In the genomic region with DNA sequence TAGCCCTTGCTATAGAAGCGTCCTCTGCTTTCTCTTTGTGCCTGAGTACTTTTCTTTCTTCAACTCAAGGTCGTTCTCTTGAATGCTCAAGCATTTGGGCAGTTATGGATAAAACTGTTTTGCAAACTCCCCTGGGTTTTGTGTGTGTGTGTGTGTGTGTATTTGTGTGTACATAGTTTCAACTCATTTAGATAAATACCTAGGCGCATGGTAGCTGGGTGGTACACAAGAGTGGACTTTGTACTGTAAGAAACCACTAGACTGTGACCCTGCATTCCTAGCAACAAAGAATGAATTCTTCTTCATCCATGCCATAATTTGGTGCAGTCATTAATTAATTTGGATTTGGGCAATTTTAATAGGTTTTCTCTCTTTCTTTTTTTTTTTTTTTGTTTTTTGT, we compare ENCODE assay signal across 10 mouse cellular contexts. TPM values are rescaled to one million over a fixed set of nuclear protein-coding genes. Genes with fewer than 3 reads are reported as not detected.
A peak's percentile ranks its signal among the peaks of the same experiment; 100 is the strongest.
DNase-seq lines count a peak whose midpoint lies in the region; ATAC-seq and TF ChIP-seq lines count a peak whose summit lies in the region.
"Had no signal": no experiment of that assay in that cellular context is flagged by ENCODE, and none has a peak within 500 bp of the region (broad histone marks: within the 10 kb centered on the region; RNA-seq: fewer than 3 reads in every experiment).

No protein-coding gene starts in this region.

- H3K9ac ChIP-seq in heart, embryonic 11.5 days (ENCODE audit: low read depth, low read length) = no peak overlapping the region
- H3K9ac ChIP-seq in lung, postnatal 0 days (replicated peaks; ENCODE audit: low read depth) = no peak overlapping the region
- H3K9ac ChIP-seq in kidney, embryonic 16.5 days (replicated peaks; ENCODE audit: low read length) = peak overlapping the region; percentile 83; the same call in 1 of the 2 replicates

- 0 out of 2 replicates have a peak, but pooled peaks cover 4% of the 10 kb centered on the region for H3K27me3 ChIP-seq in heart, embryonic 11.5 days (ENCODE audit: control insufficient read depth, insufficient read depth, low read length)
- no peaks in the 10 kb centered on the region for H3K27me3 ChIP-seq in lung, postnatal 0 days (replicated peaks; ENCODE audit: insufficient read depth, low read length)
- H3K27me3 ChIP-seq in kidney, embryonic 16.5 days (ENCODE audit: insufficient read depth, low read length) = no peaks in the 10 kb centered on the region
- H3K27me3 ChIP-seq in small intestine, adult 2 months (ENCODE audit: control insufficient read depth, insufficient read depth, low read length) = no peaks in the 10 kb centered on the region

- H3K36me3 ChIP-seq in heart, embryonic 11.5 days (ENCODE audit: control insufficient read depth, insufficient read depth, low read length) = no peaks in the 10 kb centered on the region
- H3K36me3 ChIP-seq in lung, postnatal 0 days (ENCODE audit: insufficient read depth, low read length) = no peaks in the 10 kb centered on the region
- peaks cover 12% of the 10 kb centered on the region; the same call in 1 of the 2 replicates for H3K36me3 ChIP-seq in kidney, embryonic 16.5 days (ENCODE audit: insufficient read depth, low read length)
- H3K36me3 ChIP-seq in small intestine, adult 2 months (ENCODE audit: control insufficient read depth, insufficient read depth, low read length) = no peaks in the 10 kb centered on the region; the same call in 1 of the 2 replicates

- TF ChIP-seq POLR2A in small intestine, adult 2 months (IDR thresholded peaks at IDR 0.05; ENCODE audit: low read depth, low read length) = no peak

- peak overlapping the region; percentile 73; the same call in 1 of the 2 replicates for H3K4me2 ChIP-seq in heart, embryonic 11.5 days
- H3K4me2 ChIP-seq in lung, postnatal 0 days (replicated peaks; ENCODE audit: low read depth, low read length) = peak overlapping the region; percentile 81
- H3K4me2 ChIP-seq in kidney, embryonic 16.5 days (replicated peaks; ENCODE audit: low read depth, low read length) = peak overlapping the region; percentile 69

- no peaks in the 10 kb centered on the region for H3K4me1 ChIP-seq in heart, embryonic 11.5 days (ENCODE audit: control insufficient read depth, insufficient read depth, low read length)
- 0 out of 2 replicates have a peak, but pooled peaks cover 4% of the 10 kb centered on the region for H3K4me1 ChIP-seq in lung, postnatal 0 days (ENCODE audit: insufficient read depth, low read depth, low read length)
- peaks cover 10% of the 10 kb centered on the region for H3K4me1 ChIP-seq in kidney, embryonic 16.5 days (ENCODE audit: insufficient read depth, low read length)
- H3K4me1 ChIP-seq in small intestine, adult 2 months (ENCODE audit: control insufficient read depth, insufficient read depth, insufficient read length, low read length) = no peaks in the 10 kb centered on the region

- ATAC-seq in heart, embryonic 11.5 days (replicated peaks; ENCODE audit: insufficient number of reproducible peaks, low FRiP score, low TSS enrichment) = no peak
- no peak for ATAC-seq in lung, postnatal 0 days
- no peak for ATAC-seq in kidney, embryonic 16.5 days (ENCODE audit: low FRiP score, low TSS enrichment)
- no peak for ATAC-seq in megakaryocyte progenitor cell, adult 5-6 weeks (replicated peaks; ENCODE audit: poor library complexity)

- WGBS in heart, embryonic 11.5 days (ENCODE audit: insufficient replicate concordance) = 93% methylated on average over 3 of the region's 3 CpGs
- 73% methylated on average over 3 of the region's 3 CpGs for WGBS in lung, postnatal 0 days
- 81% methylated on average over 3 of the region's 3 CpGs for WGBS in kidney, embryonic 16.5 days
- WGBS in small intestine, adult 2 months = 39% methylated on average over 3 of the region's 3 CpGs

- no peak for DNase-seq in heart, adult 9 months (ENCODE audit: low spot score in 2 of 2)
- DNase-seq in lung, postnatal 0 days (ENCODE audit: low spot score) = no peak
- no peak for DNase-seq in lung, postnatal 36 days
- DNase-seq in cerebellum, postnatal 10 days = no peak
- DNase-seq: cerebellum, postnatal 25 days; gastrocnemius, postnatal 36 days had no signal

- no peak overlapping the region for H3K4me3 ChIP-seq in heart, embryonic 11.5 days (ENCODE audit: low read depth, low read length)
- H3K4me3 ChIP-seq in lung, postnatal 0 days (ENCODE audit: low read depth, low read length) = no peak overlapping the region
- peak overlapping the region; percentile 91 for H3K4me3 ChIP-seq in kidney, embryonic 16.5 days (ENCODE audit: low read length)
- no peak overlapping the region for H3K4me3 ChIP-seq in small intestine, adult 2 months (ENCODE audit: low read depth, low read length)

- TF ChIP-seq CTCF in lung, postnatal 0 days (IDR thresholded peaks at IDR 0.05) = no peak
- no peak for TF ChIP-seq CTCF in small intestine, adult 2 months (IDR thresholded peaks at IDR 0.05; ENCODE audit: extremely low read depth, insufficient read length, insufficient replicate concordance, low read depth, low read length)

- no peak overlapping the region for H3K27ac ChIP-seq in heart, embryonic 11.5 days (ENCODE audit: low read depth, low read length)
- H3K27ac ChIP-seq in lung, postnatal 0 days (ENCODE audit: low read length) = no peak overlapping the region
- H3K27ac ChIP-seq in kidney, embryonic 16.5 days (ENCODE audit: low read length) = peak overlapping the region; percentile 28; the same call in 1 of the 2 replicates
- H3K27ac ChIP-seq in small intestine, adult 2 months (ENCODE audit: insufficient read depth, low read depth, low read length) = peak overlapping the region; percentile 33; the same call in 1 of the 2 replicates

- TF ChIP-seq EP300 in lung, postnatal 0 days (IDR thresholded peaks at IDR 0.05) = no peak

- H3K9me3 ChIP-seq in heart, embryonic 11.5 days (replicated peaks; ENCODE audit: control insufficient read depth, low read length) = no peaks in the 10 kb centered on the region
- no peaks in the 10 kb centered on the region for H3K9me3 ChIP-seq in lung, postnatal 0 days (ENCODE audit: low read length)
- peaks cover 6% of the 10 kb centered on the region; the same call in 1 of the 2 replicates for H3K9me3 ChIP-seq in kidney, embryonic 16.5 days (ENCODE audit: low read length)

RNA-seq across cellular contexts. Expression of a gene that starts 8.2 kb away (rescaled TPM):
- 0.27 and 0.31 TPM in 2 replicates for polyA plus RNA-seq in heart, embryonic 11.5 days (2014; fragmentation: Nextera tagmentation; extraction: Ambion mirVana)
- polyA plus RNA-seq in lung, postnatal 0 days (2015; fragmentation: Nextera tagmentation; extraction: Ambion mirVana) = 1.6 and 1.7 TPM in 2 replicates
- polyA plus RNA-seq in kidney, embryonic 16.5 days (2015; fragmentation: Nextera tagmentation; extraction: Ambion mirVana) = 0.95 and 1.3 TPM in 2 replicates
- 0.72 and 0.91 TPM in 2 replicates for polyA plus RNA-seq in small intestine, adult 2 months (2012; rRNA removed)
- total RNA-seq in megakaryocyte progenitor cell, adult 5-6 weeks (2015) = 57.7 and 65.9 TPM in 2 replicates
- total RNA-seq in megakaryocyte progenitor cell, adult 5-6 weeks (2017) = 19.6 and 26.1 TPM in 2 replicates

RNA-seq across cellular contexts. Expression of a gene that starts 8.7 kb away (rescaled TPM):
- polyA plus RNA-seq in heart, embryonic 11.5 days (2014; fragmentation: Nextera tagmentation; extraction: Ambion mirVana) = 110 and 114 TPM in 2 replicates
- polyA plus RNA-seq in lung, postnatal 0 days (2015; fragmentation: Nextera tagmentation; extraction: Ambion mirVana) = 152 and 165 TPM in 2 replicates
- 208 and 218 TPM in 2 replicates for polyA plus RNA-seq in kidney, embryonic 16.5 days (2015; fragmentation: Nextera tagmentation; extraction: Ambion mirVana)
- polyA plus RNA-seq in small intestine, adult 2 months (2012; rRNA removed) = 191 and 329 TPM in 2 replicates
- 117 and 123 TPM in 2 replicates for total RNA-seq in megakaryocyte progenitor cell, adult 5-6 weeks (2015)
- total RNA-seq in megakaryocyte progenitor cell, adult 5-6 weeks (2017) = 114 and 124 TPM in 2 replicates

RNA-seq across cellular contexts. Expression of a gene that starts 16.8 kb away (rescaled TPM):
- polyA plus RNA-seq in heart, embryonic 11.5 days (2014; fragmentation: Nextera tagmentation; extraction: Ambion mirVana) = 30.4 and 38.9 TPM in 2 replicates
- polyA plus RNA-seq in lung, postnatal 0 days (2015; fragmentation: Nextera tagmentation; extraction: Ambion mirVana) = 33.4 and 35.7 TPM in 2 replicates
- polyA plus RNA-seq in kidney, embryonic 16.5 days (2015; fragmentation: Nextera tagmentation; extraction: Ambion mirVana) = 45.1 and 54.1 TPM in 2 replicates
- 0.53 and 0.95 TPM in 2 replicates for polyA plus RNA-seq in small intestine, adult 2 months (2012; rRNA removed)
- 74.3 and 76.6 TPM in 2 replicates for total RNA-seq in megakaryocyte progenitor cell, adult 5-6 weeks (2015)
- 89.6 and 96.1 TPM in 2 replicates for total RNA-seq in megakaryocyte progenitor cell, adult 5-6 weeks (2017)

Comparison
In these comparisons a context has a peak if more than half of its experiments do, and no peak if none do; other contexts are left out.
1. H3K27ac ChIP-seq: peak in kidney, embryonic 16.5 days (single experiment) and small intestine, adult 2 months (single experiment); none in heart, embryonic 11.5 days (single experiment) and lung, postnatal 0 days (single experiment).
2. RNA of a gene that starts 16.8 kb away (polyA plus RNA-seq): 45.1 to 54.1 TPM in kidney, embryonic 16.5 days, 30.4 to 38.9 TPM in heart, embryonic 11.5 days and 33.4 to 35.7 TPM in lung, postnatal 0 days; 0.53 to 0.95 TPM in small intestine, adult 2 months; every median in the first group is over 10 times any median in the second.
3. Peak in every context shown above with its lines, with median percentiles within 50 percentile points of each other: H3K4me2 ChIP-seq.